Comparison of ENCODE assay signal across 10 mouse cellular contexts in the genomic region with DNA sequence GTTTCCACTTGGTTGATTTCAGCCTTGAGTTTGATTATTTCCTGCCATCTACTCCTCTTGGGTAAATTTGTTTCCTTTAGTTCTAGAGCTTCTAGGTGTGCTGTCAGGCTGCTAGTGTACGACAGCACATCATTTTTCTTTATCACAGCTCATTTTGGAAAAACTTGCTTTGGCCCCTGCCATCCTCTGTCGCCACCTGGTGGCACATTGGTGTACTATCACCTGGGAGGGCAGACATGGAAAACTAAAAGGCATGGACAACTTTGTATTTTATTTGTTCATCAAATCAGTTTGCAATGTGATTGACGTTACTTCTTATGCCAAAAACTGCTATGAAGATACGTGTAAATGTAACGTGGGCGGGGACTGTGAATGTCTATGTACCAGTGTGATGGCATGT. TPM values are rescaled to one million over a fixed set of nuclear protein-coding genes. Genes with fewer than 3 reads are reported as not detected.
DNase-seq lines count a peak whose midpoint lies in the region; ATAC-seq and TF ChIP-seq lines count a peak whose summit lies in the region.
"Had no signal": no experiment of that assay in that cellular context is flagged by ENCODE, and none has a peak within 500 bp of the region (broad histone marks: within the 10 kb centered on the region; RNA-seq: fewer than 3 reads in every experiment).

No protein-coding gene starts in this region.

- H3K9me3 ChIP-seq in forebrain, embryonic 10.5 days = no peaks in the 10 kb centered on the region
- no peaks in the 10 kb centered on the region for H3K9me3 ChIP-seq in forebrain, embryonic 15.5 days
- H3K9me3 ChIP-seq in midbrain, embryonic 11.5 days (ENCODE audit: control insufficient read depth, low read length) = no peaks in the 10 kb centered on the region
- no peaks in the 10 kb centered on the region for H3K9me3 ChIP-seq in midbrain, embryonic 16.5 days (replicated peaks; ENCODE audit: control insufficient read depth, low read length, poor library complexity, severe bottlenecking)
- no peaks in the 10 kb centered on the region for H3K9me3 ChIP-seq in forebrain, postnatal 0 days (ENCODE audit: low read length)
- H3K9me3 ChIP-seq: heart, embryonic 13.5 days had no signal

- H3K4me2 ChIP-seq in forebrain, embryonic 15.5 days (replicated peaks) = no peak overlapping the region
- no peak overlapping the region for H3K4me2 ChIP-seq in midbrain, embryonic 11.5 days
- H3K4me2 ChIP-seq in midbrain, embryonic 16.5 days (ENCODE audit: low read length) = no peak overlapping the region
- no peak overlapping the region for H3K4me2 ChIP-seq in forebrain, postnatal 0 days (ENCODE audit: low read depth)
- H3K4me2 ChIP-seq: heart, embryonic 13.5 days had no signal

- H3K9ac ChIP-seq in forebrain, embryonic 15.5 days (replicated peaks) = no peak overlapping the region
- no peak overlapping the region for H3K9ac ChIP-seq in midbrain, embryonic 11.5 days (ENCODE audit: low read length)
- H3K9ac ChIP-seq in midbrain, embryonic 16.5 days (ENCODE audit: low read depth, low read length) = no peak overlapping the region
- no peak overlapping the region for H3K9ac ChIP-seq in forebrain, postnatal 0 days
- H3K9ac ChIP-seq: heart, embryonic 13.5 days had no signal

- no peak for ATAC-seq in forebrain, embryonic 15.5 days (replicated peaks)
- no peak for ATAC-seq in midbrain, embryonic 11.5 days (ENCODE audit: low FRiP score)
- no peak for ATAC-seq in midbrain, embryonic 16.5 days
- ATAC-seq in forebrain, postnatal 0 days = no peak

- WGBS in forebrain, embryonic 10.5 days = 31% methylated on average over 6 of the region's 6 CpGs
- WGBS in forebrain, embryonic 15.5 days = 30% methylated on average over 6 of the region's 6 CpGs
- 31% methylated on average over 6 of the region's 6 CpGs for WGBS in midbrain, embryonic 11.5 days
- 29% methylated on average over 6 of the region's 6 CpGs for WGBS in midbrain, embryonic 16.5 days
- WGBS in forebrain, postnatal 0 days = 27% methylated on average over 6 of the region's 6 CpGs
- 20% methylated on average over 6 of the region's 6 CpGs for WGBS in lung, adult 2 months

- H3K27me3 ChIP-seq in forebrain, embryonic 10.5 days (ENCODE audit: poor library complexity, severe bottlenecking) = no peaks in the 10 kb centered on the region
- H3K27me3 ChIP-seq in forebrain, embryonic 15.5 days = no peaks in the 10 kb centered on the region
- H3K27me3 ChIP-seq in midbrain, embryonic 11.5 days (ENCODE audit: control insufficient read depth, insufficient read depth, low read length) = no peaks in the 10 kb centered on the region
- H3K27me3 ChIP-seq in midbrain, embryonic 16.5 days (ENCODE audit: control insufficient read depth, insufficient read depth, low read depth, low read length) = no peaks in the 10 kb centered on the region
- no peaks in the 10 kb centered on the region for H3K27me3 ChIP-seq in forebrain, postnatal 0 days (ENCODE audit: insufficient read depth, low read length)
- H3K27me3 ChIP-seq: heart, embryonic 13.5 days; megakaryocyte, embryonic 14.5 days had no signal

- H3K4me3 ChIP-seq in forebrain, embryonic 10.5 days = no peak overlapping the region
- H3K4me3 ChIP-seq in forebrain, embryonic 15.5 days = no peak overlapping the region
- no peak overlapping the region for H3K4me3 ChIP-seq in midbrain, embryonic 11.5 days (ENCODE audit: low read depth, low read length)
- H3K4me3 ChIP-seq in midbrain, embryonic 16.5 days (ENCODE audit: low read depth, low read length) = no peak overlapping the region
- no peak overlapping the region for H3K4me3 ChIP-seq in forebrain, postnatal 0 days (ENCODE audit: low read depth, low read length)
- no peak overlapping the region for H3K4me3 ChIP-seq in lung, adult 2 months (replicated peaks; ENCODE audit: extremely low read depth, low read depth, low read length)
- H3K4me3 ChIP-seq: heart, embryonic 13.5 days; megakaryocyte, embryonic 14.5 days had no signal

- no peak overlapping the region for H3K27ac ChIP-seq in forebrain, embryonic 10.5 days
- H3K27ac ChIP-seq in forebrain, embryonic 15.5 days (replicated peaks) = no peak overlapping the region
- H3K27ac ChIP-seq in midbrain, embryonic 11.5 days (ENCODE audit: low read depth, low read length) = no peak overlapping the region
- H3K27ac ChIP-seq in midbrain, embryonic 16.5 days (ENCODE audit: low read length) = no peak overlapping the region
- no peak overlapping the region for H3K27ac ChIP-seq in forebrain, postnatal 0 days (ENCODE audit: low read depth, low read length)
- H3K27ac ChIP-seq: heart, embryonic 13.5 days had no signal

- TF ChIP-seq CTCF in forebrain, postnatal 0 days (IDR thresholded peaks at IDR 0.05; ENCODE audit: low read depth) = peak; percentile 82
- TF ChIP-seq CTCF in lung, adult 2 months (IDR thresholded peaks at IDR 0.05; ENCODE audit: insufficient read depth, low read length) = peak; percentile 95

- no peaks in the 10 kb centered on the region for H3K36me3 ChIP-seq in forebrain, embryonic 10.5 days (replicated peaks)
- H3K36me3 ChIP-seq in forebrain, embryonic 15.5 days = no peaks in the 10 kb centered on the region
- H3K36me3 ChIP-seq in midbrain, embryonic 11.5 days (ENCODE audit: control insufficient read depth, insufficient read depth, low read length) = no peaks in the 10 kb centered on the region
- H3K36me3 ChIP-seq in midbrain, embryonic 16.5 days (ENCODE audit: control insufficient read depth, insufficient read depth, low read length) = no peaks in the 10 kb centered on the region
- no peaks in the 10 kb centered on the region for H3K36me3 ChIP-seq in forebrain, postnatal 0 days (ENCODE audit: insufficient read depth)
- H3K36me3 ChIP-seq: heart, embryonic 13.5 days had no signal

- TF ChIP-seq POLR2A in lung, adult 2 months (IDR thresholded peaks at IDR 0.05; ENCODE audit: borderline replicate concordance, extremely low read depth, low read depth, low read length) = no peak

- H3K4me1 ChIP-seq in forebrain, embryonic 10.5 days = no peaks in the 10 kb centered on the region
- H3K4me1 ChIP-seq in forebrain, embryonic 15.5 days = no peaks in the 10 kb centered on the region
- H3K4me1 ChIP-seq in midbrain, embryonic 11.5 days (ENCODE audit: control insufficient read depth, insufficient read depth, low read length) = no peaks in the 10 kb centered on the region
- H3K4me1 ChIP-seq in midbrain, embryonic 16.5 days (ENCODE audit: control insufficient read depth, insufficient read depth, low read length) = no peaks in the 10 kb centered on the region
- no peaks in the 10 kb centered on the region for H3K4me1 ChIP-seq in forebrain, postnatal 0 days (ENCODE audit: insufficient read depth)
- H3K4me1 ChIP-seq in lung, adult 2 months (ENCODE audit: control insufficient read depth, insufficient read depth, low read length) = no peaks in the 10 kb centered on the region

- peak; percentile 20 for DNase-seq in forebrain, embryonic 10.5 days (ENCODE audit: extremely low spot score, low spot score)
- peak; percentile 92 for DNase-seq in midbrain, embryonic 11.5 days (ENCODE audit: low spot score, missing footprints)
- DNase-seq in brain, adult 2 months (ENCODE audit: low read depth, low spot score) = peak; percentile 42
- peak; percentile 16 for DNase-seq in forebrain, postnatal 0 days
- peak; percentile 40 for DNase-seq in lung, adult 2 months
- DNase-seq in spleen, postnatal 4 days (ENCODE audit: low spot score in 2 of 2) = peak; percentile 33 to 74

RNA-seq across cellular contexts. Expression of gene Perp, which starts 59.3 kb away (rescaled TPM):
- 12.1 and 13.2 TPM in 2 replicates for polyA plus RNA-seq in forebrain, embryonic 10.5 days (2016; fragmentation: Nextera tagmentation; extraction: Ambion mirVana)
- 4.1 and 5.4 TPM in 2 replicates for polyA plus RNA-seq in forebrain, embryonic 15.5 days (2015; fragmentation: Nextera tagmentation; extraction: Ambion mirVana)
- polyA plus RNA-seq in midbrain, embryonic 11.5 days (2014; fragmentation: Nextera tagmentation; extraction: Ambion mirVana) = 6.0 and 6.1 TPM in 2 replicates
- 11.7 and 12.4 TPM in 2 replicates for polyA plus RNA-seq in midbrain, embryonic 16.5 days (2015; fragmentation: Nextera tagmentation; extraction: Ambion mirVana)
- 11.5 and 14.5 TPM in 2 replicates for total RNA-seq in forebrain, postnatal 0 days (2014; rRNA removed)
- 14.9 and 18.1 TPM in 2 replicates for polyA plus RNA-seq in forebrain, postnatal 0 days (2015; fragmentation: Nextera tagmentation; extraction: Ambion mirVana)
- 37.3 and 154 TPM in 2 replicates for polyA plus RNA-seq in lung, adult 2 months (2012; rRNA removed)

Comparison
In these comparisons a context has a peak if more than half of its experiments do, and no peak if none do; other contexts are left out.
1. DNase-seq: peak in every context shown above with its lines; median percentile 92 in midbrain, embryonic 11.5 days; 54 in spleen, postnatal 4 days; 42 in brain, adult 2 months; 40 in lung, adult 2 months; 20 in forebrain, embryonic 10.5 days; 16 in forebrain, postnatal 0 days.